Mouse (Mus musculus) layer of hippocampus, adult 11-12 months (tissue): ENCODE data around the gene Akt3.

Experiments
- DNase-seq: peaks from one replicate; pipeline ENCODE4 v3.0.0; 2022; ENCODE audit warnings: low spot score

Akt3 gene

GRCm38 (mm10) chr1:177258034-177258342, at the start of gene Akt3:
Akt3 (minus strand) TSS chr1:177258203.
- no peak for DNase-seq

GRCm38 (mm10) chr1:177307549-177307948, 49.5 kb upstream of the Akt3 start:
- no peak for DNase-seq

- DNase-seq: no peak
Observed at GRCm38 (mm10) chr1:177298231-177298630, 40.2 kb upstream of the Akt3 start.

GRCm38 (mm10) chr1:177286764-177287163, 28.8 kb upstream of the Akt3 start:
- DNase-seq: peak; percentile 57

- DNase-seq: no peak
Observed at GRCm38 (mm10) chr1:177281925-177282324, 23.9 kb upstream of the Akt3 start.

GRCm38 (mm10) chr1:177277361-177277760, 19.4 kb upstream of the Akt3 start:
- DNase-seq: no peak

GRCm38 (mm10) chr1:177267645-177268044, 9.6 kb upstream of the Akt3 start:
- no peak for DNase-seq

GRCm38 (mm10) chr1:177262926-177263325, 4.9 kb upstream of the Akt3 start:
- DNase-seq: no peak

GRCm38 (mm10) chr1:177260796-177261195, 2.8 kb upstream of the Akt3 start:
- no peak for DNase-seq

- DNase-seq: no peak
Observed at GRCm38 (mm10) chr1:177259038-177259600, 1.1 kb upstream of the Akt3 start.

- peak; percentile 72 for DNase-seq
Observed at GRCm38 (mm10) chr1:177258343-177259037, 487 bp upstream of the Akt3 start.

- peak; percentile 76 for DNase-seq
Observed at GRCm38 (mm10) chr1:177257178-177258033, 597 bp downstream of the Akt3 start.

- DNase-seq: no peak
Observed at GRCm38 (mm10) chr1:177248638-177249037, 9.4 kb downstream of the Akt3 start.

- DNase-seq: no peak
Observed at GRCm38 (mm10) chr1:177238368-177238767, 19.6 kb downstream of the Akt3 start.

- DNase-seq: no peak
Observed at GRCm38 (mm10) chr1:177236695-177237094, 21.3 kb downstream of the Akt3 start.

- no peak for DNase-seq
Observed at GRCm38 (mm10) chr1:177236249-177236648, 21.8 kb downstream of the Akt3 start.

- no peak for DNase-seq
Observed at GRCm38 (mm10) chr1:177234462-177234861, 23.5 kb downstream of the Akt3 start.

GRCm38 (mm10) chr1:177231122-177231521, 26.9 kb downstream of the Akt3 start:
- DNase-seq: no peak

- no peak for DNase-seq
Observed at GRCm38 (mm10) chr1:177198978-177199377, 59.0 kb downstream of the Akt3 start.

- no peak for DNase-seq
Observed at GRCm38 (mm10) chr1:177195224-177195623, 62.8 kb downstream of the Akt3 start.

- DNase-seq: no peak
Observed at GRCm38 (mm10) chr1:177194324-177194723, 63.7 kb downstream of the Akt3 start.

GRCm38 (mm10) chr1:177191623-177192022, 66.4 kb downstream of the Akt3 start:
- no peak for DNase-seq

GRCm38 (mm10) chr1:177190358-177190757, 67.6 kb downstream of the Akt3 start:
- DNase-seq: no peak
